Mouse (Mus musculus) frontal cortex, postnatal 14 days (tissue): ENCODE measurements around the gene Cyp1b1.

Experiments
- DNase-seq, 2 experiments: peaks; one replicate each; pipeline ENCODE4 v3.0.0; 2022; ENCODE audit warnings: low spot score in 2 of 2

Cyp1b1 gene

GRCm38 (mm10) chr17:79713643-79714367 is 1.1 kb downstream of the Cyp1b1 start:
- no peak for DNase-seq

GRCm38 (mm10) chr17:79713276-79713642 is 1.6 kb downstream of the Cyp1b1 start:
- no peak for DNase-seq

- no peak for DNase-seq
Observed at GRCm38 (mm10) chr17:79712536-79712935, 2.3 kb downstream of the Cyp1b1 start.

- DNase-seq: no peak
Observed at GRCm38 (mm10) chr17:79711944-79712343, 2.9 kb downstream of the Cyp1b1 start.

GRCm38 (mm10) chr17:79710246-79710842 is 4.5 kb downstream of the Cyp1b1 start:
- no peak for DNase-seq

GRCm38 (mm10) chr17:79709718-79710117 is 5.1 kb downstream of the Cyp1b1 start:
- DNase-seq: no peak

GRCm38 (mm10) chr17:79708168-79708567 is 6.7 kb downstream of the Cyp1b1 start:
- no peak for DNase-seq

- DNase-seq: no peak
Observed at GRCm38 (mm10) chr17:79705671-79706455, 9.0 kb downstream of the Cyp1b1 start.

GRCm38 (mm10) chr17:79700871-79701270 is 14.0 kb downstream of the Cyp1b1 start:
- no peak for DNase-seq

GRCm38 (mm10) chr17:79699197-79699596 is 15.7 kb downstream of the Cyp1b1 start:
- no peak for DNase-seq

- no peak for DNase-seq
Observed at GRCm38 (mm10) chr17:79695541-79695940, 19.3 kb downstream of the Cyp1b1 start.

GRCm38 (mm10) chr17:79695106-79695505 is 19.8 kb downstream of the Cyp1b1 start:
- DNase-seq: no peak

- DNase-seq: no peak
Observed at GRCm38 (mm10) chr17:79670837-79671236, 44.0 kb downstream of the Cyp1b1 start.

GRCm38 (mm10) chr17:79664106-79664417 is 50.8 kb downstream of the Cyp1b1 start:
- DNase-seq: no peak

GRCm38 (mm10) chr17:79663393-79664105 is 51.3 kb downstream of the Cyp1b1 start:
- DNase-seq: no peak

- DNase-seq: no peak
Observed at GRCm38 (mm10) chr17:79661848-79662247, 53.0 kb downstream of the Cyp1b1 start.

GRCm38 (mm10) chr17:79661387-79661786 is 53.5 kb downstream of the Cyp1b1 start:
- peak; percentile 40 to 65 for DNase-seq

GRCm38 (mm10) chr17:79658863-79659262 is 56.0 kb downstream of the Cyp1b1 start:
- DNase-seq: no peak

GRCm38 (mm10) chr17:79658452-79658851 is 56.4 kb downstream of the Cyp1b1 start:
- no peak for DNase-seq

GRCm38 (mm10) chr17:79657785-79658184 is 57.1 kb downstream of the Cyp1b1 start:
- no peak for DNase-seq

GRCm38 (mm10) chr17:79654187-79654586 is 60.7 kb downstream of the Cyp1b1 start:
- no peak for DNase-seq

- DNase-seq: no peak
Observed at GRCm38 (mm10) chr17:79653171-79653570, 61.7 kb downstream of the Cyp1b1 start.
